Mouse (Mus musculus): ENCODE data around the gene Gdpd2.

Gene Gdpd2

DNA sequence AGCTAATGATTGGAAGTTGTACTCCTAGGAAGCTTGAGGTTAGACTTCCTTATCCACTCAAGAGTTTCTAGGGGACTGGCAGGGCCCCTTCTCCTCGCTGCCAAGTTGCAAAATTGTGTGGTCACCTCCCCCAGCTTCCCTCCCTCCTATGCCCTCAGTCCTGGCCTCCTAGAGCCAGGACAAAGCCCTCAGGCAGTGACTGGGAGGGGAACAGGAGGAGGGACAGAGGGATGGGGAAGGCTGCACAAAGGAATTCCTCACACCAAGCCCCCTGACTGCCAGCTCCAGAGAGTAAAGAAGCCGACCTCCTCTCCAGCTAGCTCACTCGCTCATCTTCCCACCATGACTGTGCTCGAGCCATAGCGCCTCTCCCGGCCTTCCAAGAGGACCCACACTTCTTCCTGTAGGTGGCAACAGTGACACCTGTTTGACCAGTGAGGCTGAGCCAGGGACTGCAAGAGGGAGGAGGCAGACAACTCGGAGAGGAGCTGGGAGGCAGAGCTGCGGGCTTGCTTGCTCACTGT lies at the start of gene Gdpd2:
Gene Gdpd2 (plus strand): TSS at position 209 of the 524 bp plus-strand sequence.
- peak in 1 of 2 experiments; percentile 8 for DNase-seq (ENCODE audit: low spot score in 2 of 2)

DNA sequence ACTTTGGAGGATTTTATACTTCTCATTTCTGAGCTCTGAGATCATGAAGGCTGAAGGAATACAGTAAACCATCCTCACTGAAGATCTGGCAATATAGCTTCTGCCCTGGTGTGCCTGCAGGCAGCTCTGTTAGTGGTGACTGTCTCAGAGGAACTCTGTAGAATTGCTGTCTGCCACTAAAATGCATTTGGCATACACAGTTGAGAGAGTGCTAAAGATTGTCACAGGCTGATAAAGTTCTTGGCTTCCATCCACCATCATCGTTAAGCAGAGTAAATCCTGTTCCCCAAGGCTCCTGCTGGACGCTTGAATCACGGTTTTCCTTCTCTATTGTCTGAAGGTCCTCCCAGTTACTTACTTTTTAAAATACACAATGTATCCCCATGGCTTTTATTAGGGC lies 43.1 kb upstream of the Gdpd2 start:
- no peak for DNase-seq (ENCODE audit: low spot score in 2 of 2)

DNA sequence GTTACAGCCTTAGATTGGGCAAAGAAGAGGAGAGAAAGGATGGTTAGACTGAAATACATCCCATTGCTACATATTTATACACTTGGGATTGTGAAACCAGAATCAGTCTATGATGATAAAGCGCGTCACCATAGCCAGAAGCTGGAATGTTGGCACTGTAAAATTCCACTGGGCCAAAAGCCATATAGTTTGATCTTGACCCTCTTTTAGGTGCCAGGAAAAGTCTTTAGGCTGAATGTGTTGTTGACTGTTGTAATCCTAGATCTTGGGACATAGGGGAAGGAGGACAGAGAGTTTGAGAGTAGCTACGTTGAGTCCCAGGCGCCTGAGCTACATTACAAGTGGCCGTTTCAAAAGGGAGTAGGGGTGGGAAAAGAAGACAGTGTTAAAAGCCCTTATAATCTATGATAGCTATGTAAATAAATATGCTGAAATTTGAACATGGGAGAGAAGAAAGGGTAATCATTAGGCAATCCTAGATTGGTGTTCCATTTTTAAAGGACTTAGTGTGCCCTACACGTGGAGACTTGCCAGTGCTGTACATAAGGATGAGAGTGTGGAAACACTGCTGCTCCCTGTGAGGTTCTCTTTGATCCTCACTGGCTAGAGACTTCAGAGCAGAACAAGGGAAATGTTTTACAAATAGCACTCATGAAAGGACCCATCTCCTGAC lies 42.2 kb upstream of the Gdpd2 start:
- DNase-seq (ENCODE audit: low spot score in 2 of 2) = peak in 1 of 2 experiments; percentile 4

DNA sequence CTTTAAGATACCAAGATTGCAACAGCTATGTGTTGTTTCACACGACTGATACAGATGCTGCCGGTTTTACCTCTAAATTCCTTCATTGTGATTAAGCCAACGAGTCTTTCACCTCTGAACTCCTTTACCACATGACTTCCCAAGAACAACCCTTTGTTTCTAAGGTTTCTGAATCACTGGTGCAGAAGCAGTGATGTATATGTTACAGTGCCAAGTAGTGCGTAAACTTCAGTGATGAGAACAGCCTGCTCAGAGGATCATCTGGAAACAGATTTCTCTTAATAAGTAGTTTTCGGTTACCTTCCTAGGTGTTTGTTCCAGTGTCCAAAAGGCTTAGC lies 41.7 kb upstream of the Gdpd2 start:
- DNase-seq (ENCODE audit: low spot score in 2 of 2) = no peak

DNA sequence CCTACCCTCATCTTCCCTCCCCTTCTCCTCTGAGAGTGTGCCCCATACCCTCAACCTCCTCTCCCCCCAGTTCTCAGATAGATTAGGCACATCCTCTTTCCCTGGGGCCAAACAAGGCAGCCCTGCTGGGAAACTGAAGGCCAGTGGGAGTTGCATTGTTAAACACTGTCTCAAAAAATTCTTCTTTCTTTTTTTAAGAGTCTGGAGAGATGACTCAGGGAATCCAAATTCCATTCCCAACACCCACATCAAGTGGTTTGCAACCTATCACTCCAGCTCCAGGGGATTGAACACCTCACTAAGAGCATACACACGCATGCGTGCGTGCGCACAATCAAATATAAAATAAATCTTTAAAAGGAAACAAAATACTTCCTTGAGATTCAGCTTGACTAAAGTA lies 32.9 kb upstream of the Gdpd2 start:
- DNase-seq (ENCODE audit: low spot score in 2 of 2) = no peak

DNA sequence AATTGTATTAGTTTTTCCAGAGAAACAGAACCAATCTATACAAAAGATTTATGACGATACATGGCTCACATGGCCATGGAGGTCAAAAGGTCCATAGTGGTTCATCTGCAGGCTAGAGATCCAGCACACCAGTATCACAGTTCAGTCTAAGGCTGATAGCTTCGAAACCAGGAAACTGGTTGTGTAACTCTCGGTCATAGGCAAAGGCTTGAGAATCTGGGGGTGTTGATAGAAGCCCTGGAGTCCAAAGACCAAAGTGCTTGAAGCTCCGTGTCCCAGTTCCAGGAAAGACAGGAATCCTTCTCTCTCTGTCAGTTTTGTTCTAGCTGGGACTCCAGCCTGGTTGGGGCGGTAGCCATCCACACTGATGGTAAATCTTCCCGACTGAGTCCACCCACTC lies 21.6 kb upstream of the Gdpd2 start:
- no peak for DNase-seq (ENCODE audit: low spot score in 2 of 2)

DNA sequence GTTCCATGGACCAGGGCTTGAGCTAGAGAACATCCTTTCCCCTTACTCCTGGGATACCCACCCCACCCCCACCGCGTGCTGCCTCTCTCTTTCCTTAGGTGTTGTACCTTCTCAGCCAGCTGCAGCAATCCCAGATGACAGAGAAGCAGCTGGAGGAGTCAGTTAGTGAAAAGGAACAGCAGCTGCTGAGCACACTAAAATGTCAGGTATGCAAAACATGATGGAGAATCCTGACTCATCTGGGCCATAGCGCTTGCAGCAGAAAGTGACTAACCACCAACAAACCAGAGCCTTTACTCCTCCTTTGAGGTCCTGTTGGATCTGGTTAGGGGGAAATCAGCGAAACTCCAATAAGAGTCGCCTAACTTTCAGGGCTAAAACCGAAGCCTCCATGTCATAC lies 13.5 kb upstream of the Gdpd2 start:
- no peak for DNase-seq (ENCODE audit: low spot score in 2 of 2)

DNA sequence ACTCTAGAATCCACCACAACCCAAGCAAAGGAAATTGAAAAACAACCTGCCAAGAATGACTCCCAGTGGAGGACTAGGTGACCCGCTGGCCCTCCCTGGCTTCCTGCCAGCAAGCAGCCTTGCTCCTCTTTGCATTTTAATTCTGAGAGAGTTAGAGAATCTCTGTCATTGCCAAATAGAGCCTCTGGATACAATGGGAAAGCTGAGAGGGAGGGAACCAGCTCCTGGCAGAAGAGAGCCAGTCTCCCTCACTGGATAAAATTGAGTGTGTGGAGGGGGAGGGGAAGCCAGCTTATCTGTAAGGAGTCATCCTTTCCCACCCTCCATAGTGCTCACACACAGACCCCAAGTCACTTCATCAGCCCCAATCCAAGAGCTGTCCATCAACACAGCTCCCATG lies 726 bp upstream of the Gdpd2 start:
- peak in 1 of 2 experiments; percentile 7 for DNase-seq (ENCODE audit: low spot score in 2 of 2)

DNA sequence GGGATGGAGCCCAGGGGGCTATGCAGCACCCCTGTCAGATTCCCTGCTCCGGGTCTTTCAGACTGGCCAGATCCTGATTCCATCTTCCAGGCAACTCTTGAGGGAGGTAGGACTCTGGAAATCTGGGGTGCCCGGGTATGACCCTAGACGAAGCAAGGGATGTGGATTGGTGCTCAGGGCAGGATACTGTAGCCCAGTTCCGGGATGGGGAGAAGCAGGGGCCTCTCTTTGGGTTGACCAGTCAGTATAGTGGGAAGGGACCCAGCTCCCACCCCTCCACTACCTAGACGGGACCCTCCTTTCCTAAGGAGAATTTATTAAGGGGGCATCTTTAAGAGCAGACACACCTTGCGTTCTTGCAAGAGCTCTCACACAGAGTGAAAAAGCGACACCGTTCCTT lies 593 bp downstream of the Gdpd2 start:
- no peak for DNase-seq (ENCODE audit: low spot score in 2 of 2)

DNA sequence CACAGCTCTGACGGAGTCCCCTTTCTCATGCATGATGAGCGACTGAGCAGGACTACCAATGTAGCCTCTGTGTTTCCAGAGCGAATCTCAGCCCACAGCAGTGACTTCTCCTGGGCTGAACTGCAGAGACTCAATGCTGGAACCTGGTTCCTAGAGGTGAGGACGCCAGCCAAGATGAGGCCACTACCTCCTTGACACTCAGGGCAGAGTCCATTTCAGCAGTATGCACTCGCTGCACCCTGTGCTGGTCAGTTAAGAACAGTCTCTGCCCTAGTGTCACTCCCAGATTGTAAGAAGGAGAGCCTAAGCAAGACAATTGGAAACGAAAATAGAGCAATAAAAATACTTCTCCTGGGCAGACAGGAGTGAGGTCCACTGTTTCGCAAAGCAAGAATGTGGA lies 4.7 kb downstream of the Gdpd2 start:
- no peak for DNase-seq (ENCODE audit: low spot score in 2 of 2)

DNA sequence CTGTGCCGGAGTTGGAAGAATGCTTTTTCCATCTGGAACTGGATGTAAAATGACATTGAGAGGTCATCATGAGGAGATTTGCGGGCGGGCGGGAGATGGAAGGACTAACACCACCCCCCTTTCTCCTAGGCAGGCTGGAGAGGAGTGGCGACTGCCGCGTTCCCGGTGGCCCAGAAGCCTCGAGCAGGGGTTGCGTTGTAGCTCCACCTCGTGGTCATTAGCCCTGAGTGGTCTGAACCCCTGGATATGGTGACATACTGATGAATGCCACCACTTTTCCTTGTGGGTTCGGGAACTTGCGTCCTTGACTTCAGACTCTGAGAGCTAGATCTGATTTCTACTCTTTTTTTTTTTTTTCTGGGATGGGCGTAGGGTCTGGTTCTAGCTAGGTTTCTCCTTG lies 9.2 kb downstream of the Gdpd2 start:
- DNase-seq (ENCODE audit: low spot score in 2 of 2) = peak; percentile 30 to 63

DNA sequence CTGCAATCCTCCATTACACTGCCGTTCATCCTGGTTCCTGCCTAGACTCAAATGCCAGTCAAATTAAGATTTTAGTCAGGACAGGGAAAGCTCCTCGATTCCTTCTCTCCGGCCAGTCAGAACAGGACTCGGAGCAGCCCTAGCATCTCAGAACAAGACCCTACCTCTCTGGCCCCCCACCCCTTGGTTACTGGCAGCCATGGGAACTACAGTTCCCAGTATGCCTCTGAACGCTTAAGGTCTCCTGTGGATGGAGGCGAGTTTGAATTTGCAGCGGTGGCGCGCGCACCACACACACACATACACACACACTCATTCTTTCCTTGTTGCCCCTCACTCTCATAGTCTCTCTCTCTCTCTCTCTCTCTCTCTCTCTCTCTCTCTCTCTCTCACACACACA lies 9.8 kb downstream of the Gdpd2 start:
- no peak for DNase-seq (ENCODE audit: low spot score in 2 of 2)

DNA sequence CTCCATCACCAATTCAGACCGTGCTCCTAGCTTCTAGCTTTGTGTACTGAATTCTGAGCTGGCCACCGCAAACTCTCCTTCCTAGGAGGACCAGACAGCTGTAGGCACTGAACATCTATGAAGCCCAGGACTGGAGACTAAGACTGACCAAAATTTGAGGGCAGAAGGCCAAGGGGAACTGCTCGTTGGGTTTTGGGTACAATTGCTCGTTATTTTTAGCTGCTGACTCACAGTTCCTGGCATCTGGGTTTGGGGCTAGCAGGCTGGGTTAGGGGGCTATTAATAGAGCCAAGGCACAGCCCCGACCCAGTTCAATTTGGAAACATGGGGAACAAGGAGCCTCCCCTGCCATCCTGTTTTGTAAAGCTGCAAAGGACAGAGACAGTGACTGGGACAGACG lies 11.1 kb downstream of the Gdpd2 start:
- DNase-seq (ENCODE audit: low spot score in 2 of 2) = no peak

DNA sequence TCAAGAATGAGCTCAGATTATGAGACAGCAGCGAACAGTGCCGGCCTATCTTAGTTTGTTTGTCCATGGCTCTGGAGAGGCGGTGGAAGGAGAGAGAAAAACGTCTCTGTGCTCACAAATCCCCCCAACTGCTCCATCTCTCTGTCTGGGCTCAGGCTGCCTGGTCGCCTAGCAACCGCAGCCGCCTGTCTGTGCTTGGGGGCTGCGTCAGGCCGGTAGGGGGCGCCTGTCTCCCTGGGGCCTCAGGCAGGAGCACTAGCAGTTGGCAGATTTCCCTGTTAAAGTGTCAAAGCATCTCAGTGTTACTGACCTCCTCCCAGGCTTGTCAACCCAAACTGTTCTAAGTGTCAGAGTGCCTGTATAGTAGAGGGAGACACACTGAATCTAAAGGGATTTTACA lies 12.3 kb downstream of the Gdpd2 start:
- DNase-seq (ENCODE audit: low spot score in 2 of 2) = peak in 1 of 2 experiments; percentile 8

DNA sequence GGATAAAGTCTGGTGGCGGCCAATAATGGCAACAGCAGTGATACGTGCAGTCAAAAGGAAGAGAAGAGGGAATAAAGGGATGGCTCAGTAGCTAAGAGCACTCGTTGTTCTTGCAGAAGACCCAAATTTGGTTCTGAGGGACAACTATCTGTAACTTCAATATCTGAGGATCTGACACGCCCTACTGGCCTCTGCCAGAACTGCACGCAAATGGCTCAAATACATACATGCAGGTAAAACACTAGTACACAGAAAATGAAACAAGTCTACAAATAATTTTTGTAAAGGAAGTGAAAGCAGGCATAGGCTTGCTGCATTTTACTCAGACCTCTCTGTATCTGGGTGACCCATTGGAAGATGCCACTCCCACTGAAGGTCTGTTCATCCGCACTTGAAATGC lies 36.2 kb downstream of the Gdpd2 start:
- DNase-seq (ENCODE audit: low spot score in 2 of 2) = no peak

DNA sequence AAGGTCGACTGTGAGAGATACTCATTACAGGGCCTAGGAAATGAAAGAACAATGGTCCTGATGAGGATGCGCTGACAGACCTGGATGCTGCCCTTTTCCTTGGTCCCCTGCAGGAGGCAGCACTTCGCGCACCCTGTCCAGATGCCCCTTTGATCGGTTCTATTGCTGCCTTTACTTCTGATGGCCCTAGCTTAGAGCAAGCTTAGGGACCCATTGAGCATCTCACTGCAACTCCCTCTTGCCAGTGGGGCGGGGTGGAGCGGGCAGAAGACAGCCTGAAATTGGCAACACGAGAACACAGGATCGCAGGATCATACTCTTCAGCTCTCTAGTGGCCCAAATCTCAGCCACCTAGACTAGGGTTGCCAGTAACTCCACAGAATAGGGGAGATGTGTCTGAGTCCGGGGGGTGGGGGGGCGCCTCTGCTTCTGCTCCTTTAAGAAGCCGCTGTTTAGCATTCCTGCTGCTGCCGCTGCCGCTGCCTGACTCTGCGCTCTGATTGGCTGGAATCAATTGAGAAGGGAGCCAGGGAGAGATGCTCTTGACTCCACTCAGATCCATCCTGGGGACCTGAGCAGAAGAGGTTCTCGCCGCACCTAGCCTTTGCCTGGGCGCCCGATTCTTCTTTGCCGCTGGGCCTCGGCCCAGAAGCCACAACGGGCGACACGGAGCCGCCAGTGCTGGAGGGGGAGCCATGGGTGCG lies 37.7 kb downstream of the Gdpd2 start, which contains the start of gene Dlg3:
Gene Dlg3 (plus strand): TSS at position 542 of the 704 bp plus-strand sequence.
- DNase-seq (ENCODE audit: low spot score in 2 of 2) = no peak

DNA sequence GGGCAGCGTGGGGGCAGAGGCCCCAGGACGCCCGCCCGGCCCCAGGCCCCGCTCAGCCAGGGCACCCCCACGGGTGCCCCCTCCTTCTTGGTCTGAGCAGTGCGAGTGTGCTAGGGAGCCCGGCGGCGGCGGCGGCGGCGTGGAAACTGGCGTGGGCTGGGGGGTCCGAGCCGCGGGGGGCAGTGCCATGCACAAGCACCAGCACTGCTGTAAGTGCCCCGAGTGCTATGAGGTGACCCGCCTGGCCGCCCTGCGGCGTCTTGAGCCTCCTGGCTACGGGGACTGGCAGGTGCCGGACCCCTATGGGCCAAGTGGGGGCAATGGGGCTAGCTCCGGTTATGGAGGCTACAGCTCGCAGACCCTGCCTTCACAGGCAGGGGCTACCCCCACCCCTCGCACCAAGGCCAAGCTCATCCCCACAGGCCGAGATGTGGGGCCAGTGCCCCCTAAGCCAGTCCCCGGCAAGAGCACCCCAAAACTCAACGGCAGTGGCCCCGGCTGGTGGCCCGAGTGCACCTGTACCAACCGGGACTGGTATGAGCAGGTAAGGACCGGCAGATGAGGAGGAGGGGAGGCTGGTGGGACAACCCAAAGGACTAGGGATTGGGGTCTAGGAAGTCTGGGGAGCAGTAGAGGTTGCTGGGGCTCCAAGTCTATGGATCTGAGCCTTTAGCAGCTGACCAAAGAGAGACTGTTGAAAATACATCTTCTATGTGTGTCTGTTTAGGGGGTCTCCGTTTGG lies 38.4 kb downstream of the Gdpd2 start:
- no peak for DNase-seq (ENCODE audit: low spot score in 2 of 2)

DNA sequence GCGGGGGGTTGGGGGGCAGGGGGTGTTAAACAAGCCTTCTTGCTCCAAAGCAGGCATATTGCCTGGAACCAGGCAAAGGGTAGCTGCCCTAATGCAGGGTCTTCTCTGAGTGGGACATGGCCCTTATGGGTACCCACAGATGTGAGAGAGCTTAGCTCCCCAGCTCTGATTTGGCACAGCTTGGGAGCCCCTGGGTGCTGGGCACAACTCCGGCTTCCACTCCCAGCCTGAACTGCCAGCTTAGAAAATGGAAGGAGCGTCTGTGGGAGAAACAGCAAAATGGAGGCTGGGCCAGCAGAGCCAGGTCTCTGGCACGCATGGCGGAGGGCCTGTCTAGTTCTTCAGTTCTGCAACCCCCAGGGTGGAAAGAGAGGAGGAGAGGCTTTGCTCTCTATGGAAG lies 39.6 kb downstream of the Gdpd2 start:
- DNase-seq (ENCODE audit: low spot score in 2 of 2) = no peak

DNA sequence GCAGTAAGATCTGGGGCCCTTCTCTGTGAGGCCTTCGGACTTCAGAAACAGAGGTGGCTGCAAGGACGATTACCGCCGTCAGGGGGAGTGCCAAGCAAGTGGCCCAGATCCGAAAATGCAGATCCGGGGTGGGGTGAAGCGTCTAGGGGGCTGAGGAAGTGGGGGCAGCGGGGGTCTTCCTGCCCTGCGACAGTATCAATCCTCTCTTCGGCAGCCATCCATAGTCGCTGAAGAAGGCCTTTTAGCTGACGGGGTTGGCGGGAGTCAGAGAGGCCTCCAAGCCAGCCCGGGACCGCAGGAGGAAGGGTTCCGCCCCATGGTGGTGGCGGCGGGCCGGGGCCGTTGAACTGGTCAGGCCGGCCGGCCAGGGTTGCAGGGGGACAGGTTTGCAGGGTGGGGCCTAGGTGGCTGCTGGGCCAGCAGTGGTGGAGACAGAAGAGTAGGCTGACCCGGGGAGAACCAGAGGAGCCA lies 44.7 kb downstream of the Gdpd2 start:
- peak; percentile 56 to 70 for DNase-seq (ENCODE audit: low spot score in 2 of 2)

DNA sequence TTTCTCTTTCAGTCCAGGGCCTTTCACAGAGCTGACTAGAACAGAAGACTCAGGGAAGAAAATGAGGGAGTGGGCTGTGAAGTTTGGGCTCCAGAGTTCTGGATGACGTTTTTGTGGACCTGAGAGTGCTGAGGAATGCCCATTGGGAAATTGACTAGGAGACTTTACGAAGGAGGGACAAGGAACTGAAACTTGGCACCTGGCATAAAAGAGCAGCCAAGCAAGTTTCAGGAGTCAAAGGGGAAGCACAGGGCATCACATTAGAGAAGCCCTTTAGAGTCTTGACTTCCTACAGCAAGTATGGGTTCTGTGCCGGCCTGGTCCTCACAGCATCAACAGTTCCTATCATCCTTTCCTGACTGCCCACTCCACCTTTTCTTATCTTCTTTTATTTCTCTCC lies 45.7 kb downstream of the Gdpd2 start:
- no peak for DNase-seq (ENCODE audit: low spot score in 2 of 2)

DNA sequence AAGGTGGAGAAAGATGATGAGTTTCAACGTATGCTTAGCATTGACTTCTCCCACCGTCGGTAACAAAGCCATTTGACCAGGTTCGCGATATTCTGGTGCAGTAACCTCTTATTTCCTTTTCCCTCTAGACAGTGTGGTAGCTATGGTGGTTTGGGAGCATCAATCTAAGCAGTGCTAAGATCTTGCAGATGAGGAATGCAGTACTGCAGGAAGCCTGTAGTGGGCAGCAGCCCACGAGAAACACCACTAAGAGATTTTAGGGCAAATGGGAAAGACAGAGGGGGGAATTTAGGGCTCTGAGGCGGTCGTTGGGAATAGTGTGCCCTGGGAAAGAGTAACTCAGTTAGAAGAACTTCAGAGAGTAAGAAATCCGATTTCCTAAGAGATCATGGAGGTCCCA lies 46.8 kb downstream of the Gdpd2 start:
- no peak for DNase-seq (ENCODE audit: low spot score in 2 of 2)

DNA sequence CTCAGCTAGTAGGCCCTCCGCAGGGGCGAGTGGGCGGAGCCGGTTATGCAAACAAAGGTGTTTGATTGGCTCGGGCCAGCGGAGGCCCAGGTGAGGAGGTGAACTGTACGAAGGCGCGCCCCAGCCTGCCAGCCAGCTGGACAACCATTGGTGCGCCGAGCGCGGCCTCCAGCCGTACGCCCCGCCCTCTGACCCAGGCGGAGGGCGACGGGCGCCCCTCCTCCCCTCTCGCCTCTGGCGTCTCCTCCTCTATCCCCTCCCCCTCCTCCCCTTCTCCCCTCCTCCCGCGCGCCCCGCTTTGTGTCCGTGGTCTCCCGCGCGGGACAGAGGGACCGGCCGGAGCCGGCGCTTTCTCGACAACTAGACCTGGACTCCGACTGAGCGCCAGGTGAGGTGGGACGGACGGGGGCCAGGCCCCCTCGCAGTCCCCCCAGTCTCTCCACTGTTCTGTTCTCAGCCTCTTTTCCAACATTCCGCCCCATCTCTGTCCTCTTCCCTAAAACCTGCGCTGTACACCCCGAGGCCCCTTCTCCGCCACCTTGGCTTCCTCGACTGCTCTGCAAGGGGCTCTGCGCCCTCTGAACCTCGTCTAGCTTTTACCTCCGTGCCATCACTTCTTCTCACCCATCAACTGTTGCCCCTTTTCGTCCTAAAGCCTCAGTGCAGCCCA lies 47.4 kb downstream of the Gdpd2 start:
- DNase-seq (ENCODE audit: low spot score in 2 of 2) = peak; percentile 54 to 79
